ENCODE assay signal across 17 mouse cellular contexts in the genomic region with DNA sequence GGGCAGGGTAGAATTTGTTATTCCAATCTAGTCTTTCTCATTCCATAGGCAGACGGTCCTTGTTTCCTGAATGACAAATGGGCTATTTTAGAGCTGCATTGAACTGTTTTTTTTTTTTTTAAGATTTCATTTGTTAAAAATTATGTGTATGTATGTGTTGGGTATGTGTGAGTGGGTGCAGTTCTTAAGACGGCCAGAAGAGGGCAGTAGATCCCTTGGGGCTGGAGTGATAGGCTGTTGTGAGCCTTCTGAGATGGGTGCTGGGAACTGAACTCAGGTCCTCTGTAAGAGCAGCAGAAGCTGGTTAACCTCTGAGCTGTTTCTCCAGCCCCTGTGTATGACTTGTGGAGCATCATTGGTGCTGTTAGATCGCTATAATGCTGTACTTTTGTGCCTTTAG.
DNase-seq lines count a peak whose midpoint lies in the region; ATAC-seq and TF ChIP-seq lines count a peak whose summit lies in the region.
"Had no signal": no experiment of that assay in that cellular context is flagged by ENCODE, and none has a peak within 500 bp of the region (broad histone marks: within the 10 kb centered on the region; RNA-seq: fewer than 3 reads in every experiment).

No protein-coding gene starts in this region.

- 89% methylated on average over 3 of the region's 3 CpGs for WGBS in hindbrain, postnatal 0 days
- 95% methylated on average over 3 of the region's 3 CpGs for WGBS in hindbrain, embryonic 16.5 days
- 74% methylated on average over 3 of the region's 3 CpGs for WGBS in lung, postnatal 0 days

- POLR2A ChIA-PET in Patski (lab: Charles Lee): no interaction called here

- no peak overlapping the region for H3K27ac ChIP-seq in hindbrain, postnatal 0 days
- no peak overlapping the region for H3K27ac ChIP-seq in hindbrain, embryonic 16.5 days (ENCODE audit: low read depth, low read length)
- no peak overlapping the region for H3K27ac ChIP-seq in lung, postnatal 0 days (ENCODE audit: low read length)
- H3K27ac ChIP-seq: embryonic facial prominence, embryonic 13.5 days; forebrain, embryonic 15.5 days; limb, embryonic 10.5 days; liver, embryonic 12.5 days; midbrain, embryonic 15.5 days; stomach, embryonic 15.5 days had no signal

- no peak for ATAC-seq in hindbrain, postnatal 0 days
- ATAC-seq in hindbrain, embryonic 16.5 days: no peak
- no peak for ATAC-seq in lung, postnatal 0 days
- no peak for ATAC-seq in Patski
- ATAC-seq: forebrain, embryonic 15.5 days; liver, embryonic 12.5 days; midbrain, embryonic 15.5 days had no signal

- H3K9me3 ChIP-seq in hindbrain, postnatal 0 days (ENCODE audit: low read length): no peaks in the 10 kb centered on the region
- no peaks in the 10 kb centered on the region for H3K9me3 ChIP-seq in hindbrain, embryonic 16.5 days (ENCODE audit: control insufficient read depth, low read length)
- H3K9me3 ChIP-seq in lung, postnatal 0 days (ENCODE audit: low read length): no peaks in the 10 kb centered on the region
- H3K9me3 ChIP-seq: forebrain, embryonic 15.5 days; limb, embryonic 10.5 days; midbrain, embryonic 15.5 days; stomach, embryonic 15.5 days had no signal

- no peak overlapping the region for H3K4me3 ChIP-seq in hindbrain, postnatal 0 days (ENCODE audit: low read length)
- no peak overlapping the region for H3K4me3 ChIP-seq in hindbrain, embryonic 16.5 days (ENCODE audit: low read length)
- H3K4me3 ChIP-seq in lung, postnatal 0 days (ENCODE audit: low read depth, low read length): no peak overlapping the region
- H3K4me3 ChIP-seq: embryonic facial prominence, embryonic 13.5 days; forebrain, embryonic 15.5 days; limb, embryonic 10.5 days; liver, embryonic 12.5 days; megakaryocyte, embryonic 14.5 days; midbrain, embryonic 15.5 days; stomach, embryonic 15.5 days had no signal

- no peak for DNase-seq in hindbrain, postnatal 0 days (ENCODE audit: low spot score)
- no peak for DNase-seq in lung, postnatal 0 days (ENCODE audit: low spot score)
- no peak for DNase-seq in lung, postnatal 25 days (ENCODE audit: low spot score)
- DNase-seq in Patski (ENCODE audit: low read depth, low spot score): no peak
- DNase-seq in brain, embryonic 14.5 days (ENCODE audit: low read depth): no peak
- DNase-seq in natural killer cell, adult 2 months (ENCODE audit: low spot score in 2 of 2): no peak
- DNase-seq: cerebellum, adult 9-10 months; kidney, adult 2 months; kidney, postnatal 14 days had no signal

- in situ Hi-C loops in Patski (cut with MboI; ENCODE audit: low pct_unique_long_range_greater_than_20kb): no loop called here

- no peak overlapping the region for H3K9ac ChIP-seq in hindbrain, postnatal 0 days (replicated peaks; ENCODE audit: low read length)
- H3K9ac ChIP-seq in hindbrain, embryonic 16.5 days (ENCODE audit: low read depth, low read length): no peak overlapping the region
- no peak overlapping the region for H3K9ac ChIP-seq in lung, postnatal 0 days (replicated peaks; ENCODE audit: low read depth)
- H3K9ac ChIP-seq: embryonic facial prominence, embryonic 13.5 days; forebrain, embryonic 15.5 days; liver, embryonic 12.5 days; midbrain, embryonic 15.5 days; stomach, embryonic 15.5 days had no signal

- H3K4me2 ChIP-seq in hindbrain, postnatal 0 days (ENCODE audit: low read depth, low read length): no peak overlapping the region
- H3K4me2 ChIP-seq in hindbrain, embryonic 16.5 days (ENCODE audit: low read length): no peak overlapping the region
- H3K4me2 ChIP-seq in lung, postnatal 0 days (replicated peaks; ENCODE audit: low read depth, low read length): no peak overlapping the region
- H3K4me2 ChIP-seq: embryonic facial prominence, embryonic 13.5 days; forebrain, embryonic 15.5 days; liver, embryonic 12.5 days; midbrain, embryonic 15.5 days; stomach, embryonic 15.5 days had no signal

- no peaks in the 10 kb centered on the region for H3K27me3 ChIP-seq in hindbrain, postnatal 0 days (ENCODE audit: insufficient read depth, low read length)
- no peaks in the 10 kb centered on the region for H3K27me3 ChIP-seq in hindbrain, embryonic 16.5 days (replicated peaks; ENCODE audit: control insufficient read depth, insufficient read depth, low read length)
- H3K27me3 ChIP-seq in lung, postnatal 0 days (replicated peaks; ENCODE audit: insufficient read depth, low read length): no peaks in the 10 kb centered on the region
- H3K27me3 ChIP-seq in Patski: no peaks in the 10 kb centered on the region
- H3K27me3 ChIP-seq: embryonic facial prominence, embryonic 13.5 days; forebrain, embryonic 15.5 days; liver, embryonic 12.5 days; megakaryocyte, embryonic 14.5 days; midbrain, embryonic 15.5 days; stomach, embryonic 15.5 days had no signal

- TF ChIP-seq CTCF in hindbrain, postnatal 0 days (IDR thresholded peaks at IDR 0.05; ENCODE audit: low read depth): peak; percentile 37; the same call in 1 of the 2 replicates
- peak; percentile 7; the same call in 1 of the 2 replicates for TF ChIP-seq CTCF in lung, postnatal 0 days (IDR thresholded peaks at IDR 0.05)
- peak; percentile 12 for TF ChIP-seq CTCF in Patski (IDR thresholded peaks at IDR 0.05)
- TF ChIP-seq CTCF in brain, embryonic 14.5 days (IDR thresholded peaks at IDR 0.05; ENCODE audit: borderline replicate concordance, extremely low read depth, insufficient read depth, insufficient read length): peak; percentile 32; the same call in 1 of the 2 replicates

- no peak for TF ChIP-seq EP300 in lung, postnatal 0 days (IDR thresholded peaks at IDR 0.05)

- CTCF ChIA-PET in Patski (lab: Charles Lee): no interaction called here

- no peaks in the 10 kb centered on the region; the same call in 1 of the 2 replicates for H3K4me1 ChIP-seq in hindbrain, postnatal 0 days (ENCODE audit: insufficient read depth, low read length)
- peaks cover 7% of the 10 kb centered on the region for H3K4me1 ChIP-seq in hindbrain, embryonic 16.5 days (ENCODE audit: control insufficient read depth, insufficient read depth, low read depth, low read length)
- no peaks in the 10 kb centered on the region for H3K4me1 ChIP-seq in lung, postnatal 0 days (ENCODE audit: insufficient read depth, low read depth, low read length)
- H3K4me1 ChIP-seq: liver, embryonic 12.5 days; megakaryocyte, embryonic 14.5 days; stomach, embryonic 15.5 days had no signal

- no peak for TF ChIP-seq POLR2A in brain, embryonic 14.5 days (IDR thresholded peaks at IDR 0.05; ENCODE audit: borderline replicate concordance, extremely low read depth, insufficient read depth, insufficient read length, poor library complexity, severe bottlenecking)

- no peaks in the 10 kb centered on the region for H3K36me3 ChIP-seq in hindbrain, postnatal 0 days (ENCODE audit: insufficient read depth, low read length)
- H3K36me3 ChIP-seq in hindbrain, embryonic 16.5 days (ENCODE audit: control insufficient read depth, insufficient read depth, low read length): no peaks in the 10 kb centered on the region
- no peaks in the 10 kb centered on the region for H3K36me3 ChIP-seq in lung, postnatal 0 days (ENCODE audit: insufficient read depth, low read length)
- H3K36me3 ChIP-seq: embryonic facial prominence, embryonic 13.5 days; forebrain, embryonic 15.5 days; limb, embryonic 10.5 days; liver, embryonic 12.5 days; midbrain, embryonic 15.5 days; stomach, embryonic 15.5 days had no signal
